Mouse (Mus musculus) stomach, embryonic 16.5 days (tissue): ENCODE results near the gene Arhgef11. TPM values are rescaled to one million over a fixed set of nuclear protein-coding genes. Genes with fewer than 3 reads are reported as not detected.

Source experiments
- ATAC-seq: fragments of 200-750 bp; cut with Nextera tagmentation; 2 replicates; pipeline ENCODE4 v1.8.0; 2017; ENCODE audit warnings: moderate number of reproducible peaks, moderate TSS enrichment; ENCODE audit not compliant: insufficient read depth, low FRiP score
- H3K27ac ChIP-seq: fragments of 300-500 bp; sonication (generic); 2 replicates; pipeline ENCODE4 v1.5.1; 2014; ENCODE audit warnings: low read length
- H3K27me3 ChIP-seq: fragments of 300-500 bp; sonication (generic); 2 replicates; pipeline ENCODE4 v1.6.1; 2014; ENCODE audit warnings: low read length, control low read depth, mixed read lengths; ENCODE audit not compliant: control insufficient read depth, insufficient read depth
- H3K36me3 ChIP-seq: fragments of 300-500 bp; sonication (generic); 2 replicates; pipeline ENCODE4 v1.6.1; 2014; ENCODE audit warnings: low read length; ENCODE audit not compliant: control insufficient read depth, insufficient read depth
- H3K4me1 ChIP-seq: fragments of 300-500 bp; sonication (generic); 2 replicates; pipeline ENCODE4 v1.6.1; 2014; ENCODE audit warnings: low read length, control low read depth, mixed read lengths; ENCODE audit not compliant: control insufficient read depth, insufficient read depth
- H3K4me2 ChIP-seq: fragments of 300-500 bp; sonication (generic); 2 replicates; pipeline ENCODE4 v1.6.1; 2014; ENCODE audit warnings: low read depth, low read length, mixed read lengths
- H3K4me3 ChIP-seq: fragments of 300-500 bp; sonication (generic); replicated peaks from 2 replicates; pipeline ENCODE4 v1.5.1; 2014; ENCODE audit warnings: mild to moderate bottlenecking, low read length
- H3K9ac ChIP-seq: fragments of 300-500 bp; sonication (generic); 2 replicates; pipeline ENCODE4 v1.6.1; 2014; ENCODE audit warnings: low read length
- H3K9me3 ChIP-seq: fragments of 300-500 bp; sonication (generic); replicated peaks from 2 replicates; pipeline ENCODE4 v1.6.1; 2016; ENCODE audit warnings: low read length, control low read depth; ENCODE audit not compliant: control insufficient read depth
- WGBS: fragments of 180-500 bp; shearing (Covaris S2); extraction: QIAGEN DNeasy Blood & Tissue Kit; methylation state at CpG from one replicate; pipeline ENCODE4 v1.1.7; 2014; 5-methylcytosine and 5-hydroxymethylcytosine counted together
- polyA plus RNA-seq: library from polyadenylated mRNA; unstranded; fragments of >200 nt; fragmentation: Nextera tagmentation; extraction: Ambion mirVana; gene quantifications from 2 replicates; pipeline ENCODE4 v1.2.1, GENCODE M21; 2015

Gene Arhgef11
- polyA plus RNA-seq, 1 experiment from 2014 or later, result 16.7 TPM

DNA sequence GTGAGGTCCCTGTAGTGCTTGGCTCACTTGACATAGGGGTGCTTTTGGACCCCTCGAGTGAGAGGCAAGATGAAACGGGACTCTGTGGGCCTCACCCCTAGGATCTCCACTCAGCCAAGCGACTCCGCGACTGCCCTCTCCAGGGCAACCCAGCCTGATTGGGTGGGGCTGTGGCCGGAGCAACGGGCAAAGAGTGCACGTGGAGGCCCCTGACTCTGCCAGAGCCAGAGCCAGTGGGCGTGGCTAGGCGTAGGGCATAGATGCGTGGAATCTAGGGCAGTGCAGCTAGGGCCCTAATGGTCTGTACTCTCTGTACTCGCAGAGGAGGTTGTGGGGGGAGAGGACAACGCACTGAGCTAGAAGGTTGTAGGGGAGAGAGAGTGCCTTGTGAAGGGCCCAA, 131.1 kb downstream of the Arhgef11 start, which contains the start of gene Lrrc71:
TSS of gene Lrrc71 (minus strand) at position 195 of the 400 bp plus-strand sequence.
- H3K4me2 ChIP-seq, result no peak within 1 kb of the TSS
- WGBS, result 39% methylated on average over 13 of the region's 13 CpGs
- no peak for ATAC-seq

GRCm38 (mm10) chr3:87749036-87749435, 131.7 kb downstream of the Arhgef11 start:
- no peaks in the 10 kb centered on the region for H3K9me3 ChIP-seq
- ATAC-seq, result no peak
- no peak overlapping the region for H3K9ac ChIP-seq
- WGBS, result 19% methylated on average over 5 of the region's 5 CpGs
- H3K4me1 ChIP-seq, result peaks cover 18% of the 10 kb centered on the region; the same call in 1 of the 2 replicates
- H3K27ac ChIP-seq, result no peak overlapping the region
- H3K27me3 ChIP-seq, result 0 out of 2 replicates have a peak, but pooled peaks cover 3% of the 10 kb centered on the region
- no peak overlapping the region for H3K4me2 ChIP-seq
- no peak overlapping the region for H3K4me3 ChIP-seq
- H3K36me3 ChIP-seq, result no peaks in the 10 kb centered on the region

More for the DNA sequence above, 131.1 kb downstream of the Arhgef11 start, which contains the start of gene Lrrc71:
- Histone ChIP-seq H3K27ac (no peak within 1 kb of the TSS), H3K4me3 (no peak within 1 kb of the TSS), H3K27me3 (0 out of 2 replicates have a peak, but pooled peaks cover 3% of the 10 kb centered on the region), H3K4me1 (peaks cover 18% of the 10 kb centered on the region; the same call in 1 of the 2 replicates), H3K36me3 (no peaks in the 10 kb centered on the region), H3K9ac (no peak within 1 kb of the TSS), H3K9me3 (no peaks in the 10 kb centered on the region)

DNA sequence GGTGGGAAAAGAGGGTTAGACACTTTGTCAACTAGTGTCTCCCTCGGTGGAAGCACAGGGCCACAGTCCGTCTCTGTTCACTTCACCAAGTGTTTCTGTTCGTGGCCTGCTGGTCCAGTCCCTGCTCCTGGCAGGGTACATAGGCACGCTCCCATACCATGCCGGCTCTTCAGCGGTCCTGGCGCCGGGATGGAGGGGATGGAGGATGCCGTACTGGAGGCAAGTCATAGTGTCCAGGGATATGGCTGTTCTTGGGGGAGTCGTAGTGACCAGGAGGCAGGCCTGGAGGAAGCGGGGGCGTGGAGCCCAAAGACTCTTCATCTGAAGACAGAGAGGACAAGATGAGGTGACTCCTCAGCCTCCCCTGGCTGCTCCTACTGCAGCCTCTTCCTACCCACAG, 132.6 kb downstream of the Arhgef11 start:
- 86% methylated on average over 12 of the region's 12 CpGs for WGBS
- no peak overlapping the region for H3K9ac ChIP-seq
- H3K9me3 ChIP-seq, result no peaks in the 10 kb centered on the region
- ATAC-seq, result no peak
- no peak overlapping the region for H3K27ac ChIP-seq
- H3K4me2 ChIP-seq, result no peak overlapping the region
- H3K4me1 ChIP-seq, result peaks cover 15% of the 10 kb centered on the region; the same call in 1 of the 2 replicates
- no peak overlapping the region for H3K4me3 ChIP-seq
- 0 out of 2 replicates have a peak, but pooled peaks cover 3% of the 10 kb centered on the region for H3K27me3 ChIP-seq
- H3K36me3 ChIP-seq, result no peaks in the 10 kb centered on the region

DNA sequence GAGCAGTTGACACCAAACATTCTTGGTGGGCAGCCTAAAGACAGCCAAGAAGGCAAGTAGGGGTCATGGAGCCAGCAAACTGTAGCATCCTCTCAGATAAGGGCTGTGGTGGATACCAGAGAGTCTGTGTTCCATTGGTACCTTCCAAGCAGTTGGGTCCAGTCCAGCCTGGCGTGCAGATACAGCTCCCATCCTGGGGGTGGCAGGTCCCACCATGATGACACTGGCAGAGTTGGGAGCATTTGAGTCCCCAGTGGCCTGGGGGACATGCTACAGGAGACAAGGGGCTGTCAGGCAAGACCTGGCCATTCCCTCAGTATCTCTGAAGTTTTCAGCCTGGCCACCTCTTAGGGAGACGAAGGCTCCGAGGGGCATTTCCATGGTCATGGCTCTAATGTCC, 135.2 kb downstream of the Arhgef11 start:
- Histone ChIP-seq H3K27me3 (peaks cover 3% of the 10 kb centered on the region; the same call in 1 of the 2 replicates), H3K9ac (no peak overlapping the region), H3K36me3 (0 out of 2 replicates have a peak, but pooled peaks cover 7% of the 10 kb centered on the region), H3K4me1 (0 out of 2 replicates have a peak, but pooled peaks cover 5% of the 10 kb centered on the region), H3K4me2 (no peak overlapping the region), H3K4me3 (no peak overlapping the region), H3K9me3 (no peaks in the 10 kb centered on the region), H3K27ac (no peak overlapping the region)
- no peak for ATAC-seq
- 98% methylated on average over 3 of the region's 3 CpGs for WGBS

DNA sequence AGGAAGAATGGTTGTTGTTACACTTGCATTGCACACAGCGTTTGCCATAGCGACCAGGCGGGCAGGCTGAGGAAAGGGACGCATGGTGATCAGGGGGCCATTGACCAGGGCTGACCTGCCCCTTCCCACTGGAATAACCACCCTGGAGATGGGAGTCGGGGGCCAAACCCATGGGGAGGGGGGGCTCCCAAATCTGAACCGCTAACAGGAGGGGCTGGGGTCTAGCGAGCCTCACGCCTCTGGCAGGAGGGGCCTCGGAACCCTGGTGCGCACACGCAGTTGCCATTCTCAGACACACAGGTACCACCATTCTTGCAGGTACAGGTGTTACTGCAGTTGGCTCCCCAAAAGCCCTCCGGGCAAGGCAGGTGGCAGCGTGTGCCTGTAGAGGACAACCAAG, 136.5 kb downstream of the Arhgef11 start:
- Histone ChIP-seq H3K4me2 (no peak overlapping the region), H3K9ac (no peak overlapping the region), H3K27me3 (peaks cover 3% of the 10 kb centered on the region; the same call in 1 of the 2 replicates), H3K36me3 (0 out of 2 replicates have a peak, but pooled peaks cover 7% of the 10 kb centered on the region), H3K4me1 (no peaks in the 10 kb centered on the region), H3K4me3 (no peak overlapping the region), H3K27ac (no peak overlapping the region), H3K9me3 (no peaks in the 10 kb centered on the region)
- 87% methylated on average over 13 of the region's 13 CpGs for WGBS
- ATAC-seq, result no peak

DNA sequence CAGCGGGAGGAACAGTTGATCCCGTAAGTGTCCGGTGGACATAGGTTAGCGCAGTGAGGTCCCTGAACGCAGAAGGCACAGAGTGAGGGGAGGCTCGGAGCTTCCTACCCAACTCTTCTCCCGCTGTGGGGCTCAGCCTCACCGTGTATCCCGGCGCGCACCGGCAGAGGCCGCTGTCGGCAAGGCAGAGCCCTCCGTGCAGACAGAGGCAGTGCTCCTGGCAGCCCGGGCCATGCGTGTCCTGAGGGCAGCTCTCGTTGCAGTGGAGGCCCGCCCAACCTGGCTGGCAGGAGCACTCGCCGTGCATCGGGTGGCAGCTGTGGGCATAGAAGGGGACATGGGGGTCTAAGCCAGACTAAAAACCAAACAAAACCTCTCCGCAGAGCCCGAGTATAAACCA, 138.6 kb downstream of the Arhgef11 start:
- no peak overlapping the region for H3K27ac ChIP-seq
- no peaks in the 10 kb centered on the region; the same call in 1 of the 2 replicates for H3K27me3 ChIP-seq
- no peak overlapping the region for H3K4me3 ChIP-seq
- H3K4me2 ChIP-seq, result peak overlapping the region; percentile 29; the same call in 1 of the 2 replicates
- peak; percentile 85; the same call in 1 of the 2 replicates for ATAC-seq
- 0 out of 2 replicates have a peak, but pooled peaks cover 7% of the 10 kb centered on the region for H3K36me3 ChIP-seq
- no peaks in the 10 kb centered on the region for H3K4me1 ChIP-seq
- WGBS, result 9% methylated on average over 24 of the region's 24 CpGs
- H3K9ac ChIP-seq, result peak overlapping the region; percentile 18; the same call in 1 of the 2 replicates
- no peaks in the 10 kb centered on the region for H3K9me3 ChIP-seq

DNA sequence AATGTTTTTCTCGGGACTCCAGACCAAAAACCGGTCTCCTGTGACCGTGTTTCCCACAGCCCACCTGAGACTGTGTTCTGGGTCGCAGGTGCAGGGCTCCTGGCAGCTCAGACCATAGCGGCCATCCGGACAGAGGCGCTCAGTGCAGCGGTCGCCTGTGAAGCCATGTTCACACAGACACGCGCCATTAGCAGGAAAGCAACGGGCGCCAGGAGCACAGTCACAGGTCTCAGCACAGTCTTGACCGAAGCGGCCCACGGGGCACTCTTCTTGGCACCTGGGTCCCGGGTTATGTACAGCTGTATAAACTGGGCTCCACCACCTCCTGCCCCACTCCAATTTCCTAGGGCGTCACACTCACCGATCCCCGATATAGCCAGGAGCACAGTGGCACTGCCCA, 139.1 kb downstream of the Arhgef11 start:
- 0 out of 2 replicates have a peak, but pooled peaks cover 7% of the 10 kb centered on the region for H3K36me3 ChIP-seq
- 54% methylated on average over 20 of the region's 20 CpGs for WGBS
- H3K4me2 ChIP-seq, result no peak overlapping the region
- H3K9ac ChIP-seq, result no peak overlapping the region
- H3K27ac ChIP-seq, result no peak overlapping the region
- no peak for ATAC-seq
- 0 out of 2 replicates have a peak, but pooled peaks cover 3% of the 10 kb centered on the region for H3K4me1 ChIP-seq
- no peaks in the 10 kb centered on the region; the same call in 1 of the 2 replicates for H3K27me3 ChIP-seq
- no peak overlapping the region for H3K4me3 ChIP-seq
- no peaks in the 10 kb centered on the region for H3K9me3 ChIP-seq

DNA sequence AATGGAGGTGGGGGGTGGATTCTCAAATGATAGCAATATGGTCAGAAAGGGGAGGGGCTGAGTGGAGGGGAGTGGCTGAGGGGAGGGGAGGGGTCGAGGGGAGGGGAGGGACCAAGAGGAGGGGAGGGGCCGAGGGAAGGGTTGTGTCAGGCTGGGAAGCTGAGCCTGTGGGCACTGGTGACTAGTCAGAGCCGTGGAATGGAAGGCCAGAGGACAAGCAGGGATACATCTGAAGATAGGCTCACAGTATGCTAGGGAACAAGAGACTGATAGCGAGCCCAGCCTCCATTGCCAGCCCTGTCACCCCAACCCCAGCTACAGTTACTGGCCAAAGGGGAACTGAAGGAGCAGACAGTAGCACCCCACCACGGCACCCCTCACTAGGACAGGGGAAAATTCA, 141.3 kb downstream of the Arhgef11 start:
- Histone ChIP-seq H3K27ac (no peak overlapping the region), H3K27me3 (no peaks in the 10 kb centered on the region; the same call in 1 of the 2 replicates), H3K4me2 (no peak overlapping the region), H3K36me3 (0 out of 2 replicates have a peak, but pooled peaks cover 7% of the 10 kb centered on the region), H3K4me3 (no peak overlapping the region), H3K9ac (no peak overlapping the region), H3K4me1 (peaks cover 17% of the 10 kb centered on the region), H3K9me3 (no peaks in the 10 kb centered on the region)
- 53% methylated on average over 4 of the region's 5 CpGs for WGBS
- no peak for ATAC-seq
